Mouse (Mus musculus): Measurements from ENCODE around the gene Pkdrej.

Pkdrej gene

GRCm38 (mm10) chr15:85771306-85772121 is 50.0 kb downstream of the Pkdrej start:
- DNase-seq (ENCODE audit: low spot score in 2 of 2): no peak

GRCm38 (mm10) chr15:85768991-85769390 is 52.5 kb downstream of the Pkdrej start:
- DNase-seq (ENCODE audit: low spot score in 2 of 2): no peak

- DNase-seq (ENCODE audit: low spot score in 2 of 2): no peak
These were observed 54.9 kb downstream of the Pkdrej start for GRCm38 (mm10) chr15:85766677-85767076.

GRCm38 (mm10) chr15:85765022-85765421 is 56.5 kb downstream of the Pkdrej start:
- no peak for DNase-seq (ENCODE audit: low spot score in 2 of 2)
